Mouse (Mus musculus) frontal cortex, postnatal 14 days (tissue): ENCODE data around the gene Ttyh1.

Experiments
- DNase-seq, 2 experiments: peaks; one replicate each; pipeline ENCODE4 v3.0.0; 2022; ENCODE audit warnings: low spot score in 2 of 2

Ttyh1 gene

GRCm38 (mm10) chr7:4122783-4123182 is 3.6 kb downstream of the Ttyh1 start:
- peak in 1 of 2 experiments; percentile 31 for DNase-seq

DNA sequence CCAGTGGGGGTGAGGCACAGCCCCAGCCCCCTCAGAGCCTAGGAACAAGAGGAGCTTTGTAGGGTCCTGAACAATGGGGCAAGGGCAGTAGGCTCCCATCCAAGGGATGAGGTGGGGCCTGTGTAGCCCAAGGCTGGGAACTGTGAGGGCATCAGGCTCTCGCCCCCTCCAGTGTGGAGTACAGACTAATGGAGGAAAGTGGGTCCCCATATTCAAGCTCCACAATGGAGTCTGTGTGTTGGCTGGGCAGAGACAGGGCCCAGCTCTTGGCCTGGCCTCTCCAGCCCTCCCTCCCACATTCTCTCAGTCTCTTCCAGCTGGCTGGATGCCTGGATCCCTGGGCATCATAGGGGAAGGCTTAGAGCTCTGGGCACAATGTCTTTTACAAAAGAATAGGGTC is 4.5 kb downstream of the Ttyh1 start:
- peak; percentile 66 to 86 for DNase-seq

GRCm38 (mm10) chr7:4124315-4124759 is 5.1 kb downstream of the Ttyh1 start:
- DNase-seq: peak; percentile 85 to 92

GRCm38 (mm10) chr7:4124856-4125255 is 5.6 kb downstream of the Ttyh1 start:
- DNase-seq: no peak

- DNase-seq: peak in 1 of 2 experiments; percentile 17
Measured at GRCm38 (mm10) chr7:4125306-4125705, 6.1 kb downstream of the Ttyh1 start.

DNA sequence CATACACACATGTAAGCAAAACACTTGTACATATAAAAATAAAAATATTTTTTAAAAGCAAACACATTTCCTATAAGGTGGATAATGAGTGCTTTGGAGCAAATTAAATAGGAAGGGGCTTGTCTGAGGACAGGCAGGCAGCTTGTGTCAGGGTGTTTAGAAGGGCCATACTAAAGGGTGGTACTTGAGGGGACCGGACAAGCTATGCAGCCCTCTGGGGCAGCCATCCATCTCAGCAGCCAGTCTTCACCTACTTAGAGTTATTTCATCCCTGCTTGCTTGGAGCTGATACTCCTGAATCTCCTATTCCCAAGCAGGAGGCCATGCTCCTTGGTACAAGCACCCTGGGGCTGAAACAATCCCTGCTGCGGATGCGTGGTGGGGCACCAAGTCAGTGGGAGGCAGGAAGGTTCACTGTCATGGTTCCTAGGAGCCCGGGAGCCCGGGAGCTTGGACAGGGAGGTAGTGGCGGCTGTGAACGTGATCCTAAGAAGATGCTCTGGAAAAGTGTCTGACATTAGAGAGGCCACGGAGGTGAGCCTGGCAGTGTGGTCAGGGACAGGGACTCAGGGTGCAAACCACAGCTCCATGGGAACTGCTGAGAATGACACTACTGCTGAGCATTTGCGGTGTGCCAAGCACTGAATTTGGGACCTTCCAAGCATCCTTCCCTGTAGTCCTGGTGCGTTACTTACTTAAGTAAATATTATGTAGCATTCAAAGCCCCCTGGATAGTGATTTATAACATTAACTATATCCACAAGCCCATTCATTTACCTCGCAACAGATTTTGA is 8.0 kb downstream of the Ttyh1 start:
- peak in 1 of 2 experiments; percentile 8 for DNase-seq

- peak in 1 of 2 experiments; percentile 5 for DNase-seq
Measured at GRCm38 (mm10) chr7:4127894-4128293, 8.7 kb downstream of the Ttyh1 start.

DNA sequence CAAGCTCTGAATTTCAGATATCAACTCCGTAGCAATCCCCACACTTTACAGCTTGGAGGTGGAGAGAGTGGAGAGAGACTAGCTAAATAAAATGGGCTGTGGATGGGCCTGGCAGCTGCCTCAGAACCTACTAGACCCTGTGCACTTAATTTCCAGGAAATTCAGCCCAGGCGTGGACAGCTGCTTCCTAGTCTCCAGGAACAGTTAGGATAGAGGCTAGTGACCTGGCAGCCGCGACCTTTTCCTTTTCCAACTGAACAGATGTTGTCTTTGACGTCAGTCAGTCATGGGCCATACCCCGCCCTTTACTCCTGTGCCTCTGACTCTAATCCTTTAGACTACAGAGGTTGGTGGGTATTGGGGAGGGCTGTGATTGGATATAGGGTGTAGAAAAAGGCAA is 9.7 kb downstream of the Ttyh1 start:
- peak in 1 of 2 experiments; percentile 7 for DNase-seq

DNA sequence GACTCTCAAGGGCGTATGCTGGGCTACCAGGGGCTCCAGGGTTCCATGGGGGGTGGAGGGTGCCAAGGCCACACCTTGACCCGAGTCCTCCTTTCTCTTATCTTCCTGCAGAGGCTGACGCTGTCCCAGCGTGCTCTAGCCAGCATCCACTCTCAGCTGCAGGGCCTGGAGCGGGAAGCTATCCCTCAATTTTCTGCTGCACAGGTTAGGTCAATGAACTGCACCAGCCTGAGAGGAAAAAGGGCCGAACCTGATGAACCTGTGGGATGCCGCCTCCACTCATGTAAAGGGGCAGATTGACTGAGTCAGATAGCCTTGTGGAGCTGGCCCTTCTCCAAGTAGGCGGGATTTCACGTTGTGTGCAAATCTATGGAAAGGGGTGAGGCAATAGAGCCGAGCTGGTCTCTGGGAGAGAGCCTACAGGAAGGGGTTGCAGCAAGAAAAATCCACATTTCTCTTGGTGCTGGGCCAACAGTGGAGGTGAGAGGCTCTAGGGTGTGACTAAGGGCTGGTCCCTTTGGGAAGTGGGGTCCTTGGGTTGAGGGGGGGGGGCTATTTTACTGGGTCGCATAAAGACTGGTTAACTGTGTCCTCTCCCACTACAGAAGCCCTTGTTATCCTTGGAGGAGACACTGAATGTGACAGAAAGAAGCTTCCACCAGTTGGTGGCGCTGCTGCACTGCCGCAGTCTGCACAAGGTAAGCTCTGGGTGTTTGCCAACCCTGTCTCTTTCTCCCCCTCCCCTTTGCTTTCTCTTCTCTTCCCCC is 11.7 kb downstream of the Ttyh1 start:
- DNase-seq: peak in 1 of 2 experiments; percentile 71

GRCm38 (mm10) chr7:4131964-4132363 is 12.8 kb downstream of the Ttyh1 start:
- DNase-seq: peak in 1 of 2 experiments; percentile 8

DNA sequence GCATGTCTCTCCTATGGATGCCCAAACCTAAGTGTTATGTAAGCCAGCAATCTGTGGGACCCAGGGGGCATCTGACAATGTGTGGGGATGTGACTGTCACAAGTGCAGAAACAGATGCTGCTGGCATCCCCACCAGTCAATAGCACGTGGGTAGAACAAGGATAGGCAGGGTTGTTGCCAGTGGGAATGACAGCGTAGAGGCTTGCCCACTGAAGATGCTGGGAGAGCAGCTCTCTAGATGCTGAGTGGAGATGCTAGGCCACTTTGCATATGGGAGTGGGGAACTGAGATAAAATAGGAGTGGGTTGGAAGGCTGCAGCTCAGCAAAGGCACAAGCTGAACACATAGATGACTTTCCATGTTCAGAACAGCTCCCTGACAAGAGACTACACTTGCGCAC is 13.4 kb downstream of the Ttyh1 start:
- DNase-seq: peak in 1 of 2 experiments; percentile 48

DNA sequence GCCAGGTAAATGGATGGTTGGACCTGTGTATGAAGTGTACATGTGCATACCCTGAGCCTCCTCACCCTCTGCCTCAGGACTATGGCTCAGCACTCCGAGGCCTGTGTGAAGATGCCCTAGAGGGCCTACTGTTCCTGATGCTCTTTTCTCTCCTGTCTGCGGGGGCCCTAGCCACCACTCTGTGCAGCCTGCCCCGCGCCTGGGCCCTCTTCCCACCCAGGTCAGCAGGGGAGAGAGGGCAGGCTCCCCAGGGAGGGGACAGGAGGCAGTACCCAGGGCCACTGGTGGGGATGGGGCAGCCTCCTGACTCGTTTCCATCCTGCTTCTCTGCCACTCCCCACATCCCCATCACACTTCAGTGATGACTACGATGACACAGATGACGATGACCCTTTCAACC is 13.8 kb downstream of the Ttyh1 start:
- DNase-seq: no peak

GRCm38 (mm10) chr7:4134911-4135310 is 15.7 kb downstream of the Ttyh1 start:
- DNase-seq: no peak

- no peak for DNase-seq
Measured at GRCm38 (mm10) chr7:4136404-4136770, 17.2 kb downstream of the Ttyh1 start.

DNA sequence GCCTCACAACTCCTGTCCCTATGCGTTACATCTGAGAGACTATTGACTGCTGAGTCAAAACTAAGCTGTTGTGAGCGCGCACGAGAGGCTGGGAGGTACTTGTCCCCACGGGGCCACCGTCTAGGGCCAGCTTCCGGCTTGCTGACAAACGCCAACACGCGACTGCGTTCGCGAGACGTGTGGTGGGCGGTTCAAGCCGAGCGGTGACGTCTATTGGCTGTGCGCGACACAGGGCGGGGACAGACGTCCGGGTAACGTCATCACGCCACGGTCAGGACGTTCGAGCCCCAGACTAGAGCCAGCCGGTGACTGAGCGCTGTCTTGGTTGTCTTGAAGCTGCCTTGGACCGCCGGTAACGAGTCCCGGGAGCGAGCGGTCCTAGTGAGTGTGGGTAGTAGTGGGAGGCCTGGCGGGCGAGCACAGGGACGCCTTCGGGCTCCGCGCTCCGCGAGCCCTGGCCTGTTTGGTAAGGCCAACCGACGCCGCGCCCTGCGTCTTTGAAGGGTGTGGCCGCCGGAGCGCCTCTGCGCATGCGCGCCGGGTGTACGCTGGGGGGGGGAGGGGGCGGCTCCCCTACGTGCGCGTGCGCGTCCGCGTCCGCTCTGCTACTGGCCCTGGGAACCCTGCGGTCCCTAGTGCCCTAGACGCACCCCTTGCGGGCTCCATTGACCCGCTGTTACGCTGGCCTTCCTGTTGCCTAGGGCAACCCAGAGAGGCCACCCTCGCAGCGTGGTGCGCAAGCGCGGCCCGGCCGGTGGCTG is 17.7 kb downstream of the Ttyh1 start, which contains the start of gene Leng8:
Gene Leng8 (plus strand): TSS at position 269 of the 761 bp plus-strand sequence.
- DNase-seq: peak; percentile 99

DNA sequence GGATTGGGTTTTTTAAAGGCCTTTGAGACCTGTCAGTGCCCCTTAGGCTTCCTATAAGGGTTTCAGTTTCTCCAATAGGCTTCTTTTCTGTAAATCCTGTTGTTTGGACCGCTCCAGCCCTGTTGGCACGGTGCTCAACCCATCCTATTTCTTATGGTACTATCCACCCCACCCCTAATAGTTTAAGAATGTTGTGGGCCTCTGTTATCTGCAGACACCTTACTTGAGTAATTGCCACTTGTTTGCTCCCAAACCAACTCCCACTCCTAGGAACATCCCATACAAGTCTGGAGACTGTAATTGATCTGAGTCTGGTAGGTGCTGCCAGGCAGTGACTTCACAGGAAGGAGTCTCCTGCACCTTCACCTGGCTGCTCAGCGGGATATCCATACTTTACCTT is 18.5 kb downstream of the Ttyh1 start:
- DNase-seq: no peak

DNA sequence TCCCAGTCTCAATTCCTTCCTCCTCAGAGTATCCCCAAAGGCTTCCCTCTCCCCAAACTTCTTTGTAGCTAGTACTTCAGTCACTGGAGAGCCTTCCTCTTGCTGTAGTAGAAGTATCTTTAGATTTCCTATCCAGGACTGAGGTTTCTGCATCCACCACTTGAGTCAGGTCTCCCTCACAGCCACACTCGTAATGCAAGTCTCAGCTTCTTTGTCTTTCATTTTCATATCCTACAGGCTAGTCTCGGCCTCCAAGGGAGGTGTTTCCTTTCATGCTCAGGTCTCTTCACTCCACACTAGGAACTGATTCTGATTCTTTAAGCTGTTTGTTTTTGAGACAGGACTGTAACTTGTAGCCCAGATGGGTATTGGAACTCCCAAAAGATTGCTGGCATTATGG is 19.0 kb downstream of the Ttyh1 start:
- DNase-seq: no peak

- DNase-seq: no peak
Measured at GRCm38 (mm10) chr7:4138671-4139070, 19.5 kb downstream of the Ttyh1 start.

- no peak for DNase-seq
Measured at GRCm38 (mm10) chr7:4139391-4139790, 20.2 kb downstream of the Ttyh1 start.

DNA sequence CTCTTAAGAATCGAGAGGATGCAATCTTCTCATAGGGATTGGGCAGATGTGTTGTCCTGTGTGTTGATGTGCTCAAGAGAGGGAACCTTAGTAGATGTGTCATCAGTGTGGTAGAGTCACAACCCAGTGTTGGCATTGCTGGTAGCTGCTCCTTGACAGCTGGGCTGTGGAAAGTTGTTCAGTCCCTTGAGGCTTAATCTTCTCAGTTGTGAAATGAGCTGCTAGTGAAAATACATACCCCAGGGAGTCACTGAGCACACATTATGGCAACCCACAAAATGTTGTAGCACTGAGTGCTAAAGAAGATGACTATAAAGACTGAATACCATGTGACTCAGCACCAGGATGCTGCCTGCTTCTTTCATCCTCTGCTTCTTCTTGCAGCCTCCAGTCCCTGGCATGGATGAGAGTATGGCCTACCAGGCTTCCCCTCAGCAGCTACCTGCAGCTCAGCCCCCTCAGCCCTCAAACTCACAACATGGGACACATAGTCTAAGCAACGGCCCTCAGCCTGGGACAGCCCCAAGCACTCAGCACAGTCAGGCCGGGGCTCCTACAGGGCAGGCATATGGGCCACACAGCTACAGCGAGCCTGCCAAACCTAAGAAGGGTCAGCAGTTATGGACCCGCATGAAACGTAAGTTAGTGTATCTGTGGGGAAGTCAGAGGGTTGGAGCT is 22.6 kb downstream of the Ttyh1 start:
- DNase-seq: no peak

- no peak for DNase-seq
Measured at GRCm38 (mm10) chr7:4142796-4143445, 23.7 kb downstream of the Ttyh1 start.
